Mouse (Mus musculus): ENCODE measurements around the gene Ldhd.

Ldhd gene

DNA sequence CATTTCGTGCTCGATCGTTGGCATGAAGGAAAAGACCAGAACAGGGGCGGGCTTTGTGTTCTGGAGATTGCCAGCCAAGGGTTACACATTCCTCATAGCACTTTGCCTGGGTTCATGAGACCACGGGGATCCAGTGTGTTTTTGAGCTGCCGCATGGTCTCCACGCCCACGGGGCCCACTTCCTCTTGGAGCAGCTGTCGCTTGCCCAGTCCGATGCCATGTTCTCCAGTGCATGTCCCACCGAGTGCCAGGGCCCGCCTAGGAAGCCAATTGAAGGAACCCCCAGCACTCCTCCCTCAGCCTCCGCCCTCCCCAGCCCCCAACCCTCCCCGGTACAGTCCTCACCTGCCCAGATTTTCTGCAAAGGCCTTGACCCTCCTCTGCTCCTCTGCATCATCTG is 3.2 kb downstream of the Ldhd start:
- WGBS: 59% methylated on average over 14 of the region's 14 CpGs

DNA sequence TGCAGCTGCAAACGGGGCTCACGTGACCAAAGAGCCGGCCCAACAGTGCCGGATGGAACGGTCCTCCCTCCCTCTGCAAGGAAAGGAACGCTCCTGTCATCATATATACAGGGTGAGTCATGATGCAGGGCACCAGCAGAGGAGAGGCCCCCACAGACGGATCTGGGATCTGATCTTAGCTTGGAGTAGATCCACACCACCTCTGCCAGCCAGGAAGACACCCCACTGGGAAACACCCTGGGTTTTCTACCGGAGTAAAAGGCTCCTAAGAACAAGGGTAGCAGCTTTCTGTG is 3.7 kb downstream of the Ldhd start:
- WGBS: 18% methylated on average over 8 of the region's 8 CpGs

DNA sequence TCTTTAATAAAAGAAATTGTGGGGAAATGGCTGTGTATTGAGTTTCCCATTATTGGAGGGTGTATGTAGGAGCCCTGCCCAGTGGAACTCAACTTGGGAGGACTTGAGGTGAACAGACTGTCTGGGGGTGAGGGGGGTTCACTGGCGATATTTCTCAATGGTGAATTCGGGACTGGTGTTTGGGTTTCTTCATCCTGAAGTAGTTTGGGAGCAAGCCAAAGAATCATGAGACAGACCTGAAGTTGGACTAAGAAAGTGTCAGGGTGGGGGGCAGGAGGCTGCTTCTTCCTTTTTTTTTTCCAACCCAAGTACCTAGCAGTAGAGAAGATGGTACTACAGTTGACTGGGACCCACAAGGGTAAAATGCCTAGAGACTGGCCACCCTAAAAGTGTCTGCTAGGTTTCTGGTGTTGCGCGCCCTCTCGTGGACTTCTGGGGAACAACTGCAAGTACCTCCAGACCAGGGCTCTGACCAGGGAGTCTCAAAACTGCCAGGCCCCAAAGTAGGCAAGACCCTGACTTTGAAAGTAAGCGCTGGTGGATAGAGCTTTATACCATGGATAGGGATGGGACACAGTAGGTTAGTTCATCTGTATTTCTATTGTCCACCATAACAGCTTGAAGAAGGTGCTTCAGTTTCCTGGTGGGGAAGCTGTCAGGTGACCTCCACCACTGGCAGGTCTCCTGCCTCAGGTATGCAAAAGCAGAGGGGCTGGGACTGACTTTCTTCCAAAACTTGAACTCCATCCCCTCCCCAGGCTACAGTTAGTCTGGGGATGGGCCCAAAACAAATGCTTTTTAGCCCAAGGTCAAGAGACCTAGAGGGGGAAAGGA is 4.3 kb downstream of the Ldhd start:
- WGBS: 19% methylated on average over 6 of the region's 6 CpGs

DNA sequence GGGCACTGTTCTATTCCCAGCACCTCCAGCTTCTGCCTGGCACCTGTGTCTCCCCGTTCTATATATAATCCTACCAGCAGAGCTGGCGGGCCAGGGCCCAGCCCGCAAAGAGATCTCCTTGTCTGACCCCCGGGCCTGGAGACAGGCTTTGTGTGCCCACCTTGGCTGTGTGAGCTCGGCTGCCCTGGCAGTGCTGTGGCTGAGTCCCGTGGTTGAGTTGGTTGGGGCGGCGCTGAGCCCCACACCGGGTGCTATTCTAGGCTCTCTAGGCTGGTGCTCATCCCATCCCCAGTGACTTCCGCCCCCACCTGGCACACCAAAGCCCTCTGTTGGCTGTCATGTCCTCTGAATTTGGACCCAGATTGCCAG is 5.3 kb downstream of the Ldhd start:
- WGBS: 39% methylated on average over 10 of the region's 10 CpGs

DNA sequence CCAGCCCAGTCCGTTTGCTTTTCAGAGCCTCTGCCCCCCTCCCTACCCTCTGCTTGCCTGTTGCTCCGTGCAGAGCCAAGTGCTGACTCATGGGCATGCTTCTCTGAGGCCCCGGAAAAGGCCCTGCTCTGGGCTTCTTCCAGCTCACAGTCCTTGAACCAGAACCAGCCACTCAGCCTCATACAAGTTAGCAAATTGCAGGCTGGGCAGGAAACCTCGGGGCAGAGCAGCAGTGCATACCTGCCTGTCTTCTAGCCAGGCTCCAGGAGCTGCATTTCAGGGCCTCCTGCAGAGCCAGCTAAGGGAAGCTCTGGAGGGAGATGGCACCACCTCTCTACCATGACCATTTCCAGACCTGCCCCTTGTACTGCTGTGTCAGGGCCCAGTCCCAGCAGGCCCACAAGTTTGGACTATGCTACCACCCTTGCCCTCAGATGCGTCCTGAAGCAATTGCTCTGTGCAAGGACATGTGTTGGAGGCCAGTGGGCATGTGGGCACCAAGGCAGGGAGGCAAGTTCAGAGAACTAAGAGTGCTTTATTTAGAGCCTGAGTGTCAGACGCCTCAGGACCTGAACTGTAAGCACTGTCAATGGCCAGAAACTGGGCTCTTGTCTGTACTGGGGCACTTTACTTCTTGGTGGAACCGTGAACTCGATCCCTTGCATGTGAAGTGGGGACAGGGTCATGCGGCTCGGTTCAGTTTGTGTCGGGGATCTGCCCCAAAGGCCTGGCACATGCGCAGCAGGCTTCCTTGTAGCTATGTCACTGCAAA is 5.9 kb downstream of the Ldhd start:
- 45% methylated on average over 12 of the region's 12 CpGs for WGBS

DNA sequence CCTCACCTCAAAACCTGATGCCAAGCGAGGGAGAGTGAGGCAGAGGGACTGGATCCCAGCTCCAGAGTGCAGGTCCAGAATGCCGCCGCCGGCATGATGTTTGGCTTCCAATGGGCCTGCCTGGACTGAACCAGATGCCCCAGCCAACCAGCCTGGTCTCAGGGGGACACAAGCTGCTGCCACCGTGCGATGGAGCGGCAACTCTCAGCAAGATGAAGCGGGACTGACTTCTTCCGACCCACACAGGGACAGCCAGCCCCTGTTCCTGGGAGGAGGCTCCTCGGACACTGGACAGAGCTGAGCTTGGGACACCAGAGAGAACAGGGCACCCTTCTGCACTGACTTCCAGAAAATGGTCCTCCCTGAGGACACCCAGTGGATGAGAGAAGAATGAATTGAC is 7.6 kb downstream of the Ldhd start:
- 78% methylated on average over 10 of the region's 10 CpGs for WGBS

DNA sequence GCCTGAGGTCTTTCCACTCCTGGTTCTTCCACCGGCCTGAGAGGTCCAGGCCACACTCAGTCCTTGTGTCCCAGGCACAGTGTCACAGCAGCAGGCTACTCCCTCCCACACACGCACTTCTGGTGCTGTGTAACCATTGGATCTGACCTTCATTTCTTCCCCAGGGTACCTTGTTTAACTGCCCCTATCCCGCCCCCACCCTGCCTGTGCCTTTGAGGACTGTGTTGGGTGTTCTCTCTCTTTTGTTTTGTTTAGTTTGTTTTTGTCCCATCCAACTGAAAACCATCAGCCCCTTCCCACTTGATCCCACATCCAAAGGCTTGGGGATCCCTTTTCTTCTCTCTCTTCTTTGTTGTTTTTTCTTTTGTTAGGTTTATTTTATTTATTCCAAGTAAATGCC is 8.1 kb downstream of the Ldhd start:
- whole genome bisulfite sequencing: 71% methylated on average over 3 of the region's 3 CpGs

DNA sequence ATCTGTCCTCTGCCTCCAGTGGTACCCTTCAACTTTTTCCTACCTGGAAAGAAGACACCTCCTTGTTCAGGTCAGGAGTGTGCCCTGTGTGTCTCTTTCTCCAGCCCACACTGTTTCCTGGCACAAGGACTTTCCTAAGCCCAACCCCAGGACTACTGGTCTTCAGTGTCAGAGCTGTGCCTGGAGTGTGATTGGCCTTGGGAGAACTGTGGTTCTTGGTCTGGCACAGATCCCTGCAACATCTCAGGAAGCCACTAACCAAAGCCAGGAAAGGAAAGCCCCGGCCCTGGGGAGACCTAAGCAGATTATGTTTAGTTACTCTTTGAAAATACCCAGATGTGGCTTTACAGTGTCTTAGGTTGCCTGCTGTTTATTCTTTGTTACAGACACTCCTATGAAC is 10.2 kb downstream of the Ldhd start:
- WGBS: 43% methylated on average over 1 of the region's 1 CpGs

DNA sequence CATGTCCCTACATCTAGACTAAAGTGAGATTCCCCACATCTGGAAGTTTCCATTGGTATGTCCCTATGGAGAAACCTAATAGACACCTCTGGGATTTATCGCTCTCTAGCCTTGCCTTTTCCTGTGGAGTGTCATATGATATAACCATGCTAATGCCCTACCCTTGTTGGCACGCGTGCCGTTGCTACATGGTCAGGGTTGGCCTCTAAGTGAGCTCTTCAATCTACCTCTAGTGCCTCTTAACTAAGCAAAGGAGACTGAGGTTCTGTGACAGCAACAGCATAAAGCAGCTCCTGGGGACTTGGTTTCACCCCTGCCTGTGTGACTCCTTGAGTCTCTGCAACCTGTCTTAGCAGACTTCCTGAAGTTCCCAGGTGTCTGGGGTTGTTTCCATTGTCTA is 11.9 kb downstream of the Ldhd start:
- WGBS: 96% methylated on average over 4 of the region's 4 CpGs

DNA sequence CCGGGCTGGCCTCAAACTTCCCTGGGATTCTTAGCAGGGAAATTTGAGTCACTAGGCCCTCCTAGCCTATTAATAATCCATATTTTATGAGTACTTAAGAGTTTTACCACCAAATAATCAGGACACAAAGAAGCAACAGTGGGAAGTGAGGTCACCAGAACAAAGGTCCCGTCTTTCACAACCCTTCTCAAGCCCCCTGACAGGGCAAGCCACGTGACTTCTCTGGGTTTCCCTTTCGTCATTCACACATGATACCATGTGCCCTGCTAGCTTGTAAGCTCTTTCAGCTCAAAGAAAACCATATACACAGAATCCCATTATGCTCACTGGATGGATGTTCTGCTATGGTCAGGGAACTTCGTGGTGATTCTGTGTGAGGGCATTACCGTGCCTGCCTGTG is 12.4 kb downstream of the Ldhd start:
- WGBS: 68% methylated on average over 6 of the region's 6 CpGs

DNA sequence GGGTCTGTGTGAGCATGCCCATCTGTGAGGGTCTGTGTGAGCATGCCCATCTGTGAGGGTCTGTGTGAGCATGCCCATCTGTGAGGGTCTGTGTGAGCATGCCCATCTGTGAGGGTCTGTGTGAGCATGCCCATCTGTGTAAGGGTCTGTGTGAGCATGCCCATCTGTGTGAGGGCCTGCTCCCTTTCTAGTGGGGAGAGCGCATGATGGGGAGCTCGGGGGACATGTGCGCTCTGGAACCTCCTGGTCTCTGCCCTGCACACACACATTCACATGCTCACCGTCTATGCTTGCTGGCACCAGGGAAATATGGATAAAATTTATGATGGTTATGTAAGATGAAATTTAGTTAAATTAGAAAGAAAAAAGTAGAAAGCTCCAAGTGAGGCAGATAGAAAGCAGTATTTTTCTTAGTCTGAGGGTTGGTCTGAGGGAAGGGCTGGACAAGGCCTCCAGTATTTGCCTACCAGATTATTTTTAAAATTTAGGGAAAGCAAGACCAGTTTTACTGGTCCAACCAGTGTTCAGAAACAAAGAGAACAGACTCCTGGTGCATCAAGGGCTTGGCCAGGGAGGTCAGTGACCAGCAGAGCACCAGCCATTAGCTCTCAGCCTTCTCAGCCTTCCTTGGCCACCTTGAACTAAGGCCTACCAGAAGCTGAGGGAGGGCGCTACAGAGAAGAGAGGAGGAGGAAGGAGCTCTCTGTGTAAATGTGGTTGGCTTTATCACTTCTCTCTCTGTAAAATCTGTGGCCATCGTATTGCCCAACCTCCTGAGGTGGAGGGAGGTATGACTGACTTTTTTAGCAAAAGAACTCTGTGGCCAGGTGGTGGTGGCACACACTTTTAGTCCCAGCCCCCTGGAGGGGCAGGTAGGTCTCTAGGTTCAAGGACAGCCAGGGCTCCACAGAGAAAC is 15.1 kb downstream of the Ldhd start:
- WGBS: 66% methylated on average over 6 of the region's 6 CpGs

DNA sequence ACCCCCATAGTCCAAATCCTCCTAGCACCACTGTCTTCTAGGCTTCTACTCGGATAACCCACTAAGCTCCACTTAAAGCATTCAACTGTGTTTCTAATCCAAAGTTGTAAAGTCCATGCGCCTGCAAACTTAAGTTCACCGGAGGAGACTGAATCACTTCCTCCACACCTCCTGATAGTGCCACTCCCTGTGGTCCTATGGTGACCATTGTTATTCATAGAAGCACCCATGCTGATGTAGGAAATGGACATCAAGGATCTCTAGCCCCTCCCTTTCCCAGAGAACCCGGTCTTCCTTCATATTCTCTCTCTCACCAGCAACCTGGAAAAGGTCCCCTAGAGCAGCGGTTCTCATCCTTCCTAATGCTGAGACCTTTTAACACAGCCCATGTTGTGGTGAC is 17.0 kb downstream of the Ldhd start:
- 75% methylated on average over 5 of the region's 5 CpGs for WGBS

DNA sequence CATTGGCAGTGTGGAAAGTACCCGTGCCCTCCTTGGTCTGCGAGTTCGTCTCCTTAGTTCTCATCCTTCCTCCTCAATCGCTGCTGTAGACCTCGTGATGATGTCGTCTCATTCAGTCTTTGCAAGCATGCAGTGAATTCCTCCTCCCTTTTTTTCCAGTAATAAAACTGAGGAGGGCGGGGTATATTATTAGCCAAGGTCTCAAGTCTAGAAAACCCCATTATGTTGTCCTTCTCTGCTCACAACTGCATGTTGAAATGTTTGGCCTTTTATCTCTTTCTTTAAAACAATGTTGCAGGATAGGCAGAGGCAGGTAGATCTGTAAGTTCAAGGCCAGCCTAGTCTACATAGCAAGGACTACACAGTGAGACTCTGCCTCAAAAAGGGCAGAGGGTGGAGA is 22.8 kb downstream of the Ldhd start:
- 92% methylated on average over 7 of the region's 7 CpGs for WGBS

DNA sequence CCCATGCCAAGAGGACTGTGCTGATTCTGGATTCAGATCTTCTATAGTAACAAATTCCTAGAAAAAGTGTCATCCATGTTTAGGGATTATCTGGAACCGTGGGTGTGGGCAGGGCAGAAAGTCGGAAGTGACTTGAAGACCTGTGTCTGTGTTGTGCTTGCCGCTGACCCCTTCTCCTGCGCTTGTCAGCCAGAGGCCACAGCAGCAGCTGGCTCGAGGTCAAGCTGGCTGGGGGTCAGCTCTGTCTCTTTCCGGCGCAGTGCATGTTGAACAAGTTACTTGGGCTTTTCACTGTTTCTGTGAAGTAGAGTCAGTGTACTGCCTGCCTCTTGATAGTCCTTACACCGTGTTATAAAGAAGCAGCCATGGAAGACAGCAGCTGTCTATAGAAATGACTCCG is 23.2 kb downstream of the Ldhd start:
- WGBS: 75% methylated on average over 9 of the region's 9 CpGs

DNA sequence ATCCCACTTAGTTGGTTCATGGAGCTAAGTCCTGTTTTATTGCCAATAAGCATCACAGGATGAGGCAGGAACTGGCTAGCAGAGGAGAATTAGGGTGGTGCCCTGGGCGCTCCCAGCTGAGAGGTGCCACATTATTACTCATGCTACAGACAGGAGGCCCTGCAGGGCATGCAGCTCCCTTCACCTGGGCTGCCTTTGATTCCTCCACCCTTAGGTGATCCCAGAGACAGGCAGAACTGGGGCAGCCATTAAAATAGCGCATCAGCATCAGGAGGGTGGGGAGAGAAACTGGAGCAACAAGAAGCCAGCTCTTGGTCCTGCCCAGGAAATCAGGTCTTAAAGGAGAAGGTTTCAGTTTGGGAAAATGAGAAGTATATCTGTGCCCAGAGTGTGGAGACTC is 25.2 kb downstream of the Ldhd start:
- WGBS: 85% methylated on average over 2 of the region's 2 CpGs

DNA sequence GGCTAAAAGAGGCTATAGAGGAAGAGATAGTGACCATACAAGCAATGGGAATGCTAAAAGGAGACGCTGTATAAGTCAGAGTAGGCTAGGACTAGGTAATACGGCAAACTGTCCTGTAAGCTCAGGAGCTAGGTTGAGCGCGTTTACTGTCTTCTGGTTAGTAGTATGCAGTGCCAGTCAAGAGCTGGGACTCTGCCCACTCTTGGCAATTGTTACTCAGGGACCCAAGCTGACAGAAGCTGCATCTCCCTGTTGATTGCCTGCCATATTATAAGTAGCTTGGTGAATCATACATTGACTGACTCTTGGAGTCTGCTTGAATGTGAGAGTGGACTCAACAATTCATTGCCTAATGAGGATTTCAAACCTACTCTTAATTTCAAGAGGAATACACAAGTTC is 28.1 kb downstream of the Ldhd start:
- WGBS: 63% methylated on average over 4 of the region's 4 CpGs

DNA sequence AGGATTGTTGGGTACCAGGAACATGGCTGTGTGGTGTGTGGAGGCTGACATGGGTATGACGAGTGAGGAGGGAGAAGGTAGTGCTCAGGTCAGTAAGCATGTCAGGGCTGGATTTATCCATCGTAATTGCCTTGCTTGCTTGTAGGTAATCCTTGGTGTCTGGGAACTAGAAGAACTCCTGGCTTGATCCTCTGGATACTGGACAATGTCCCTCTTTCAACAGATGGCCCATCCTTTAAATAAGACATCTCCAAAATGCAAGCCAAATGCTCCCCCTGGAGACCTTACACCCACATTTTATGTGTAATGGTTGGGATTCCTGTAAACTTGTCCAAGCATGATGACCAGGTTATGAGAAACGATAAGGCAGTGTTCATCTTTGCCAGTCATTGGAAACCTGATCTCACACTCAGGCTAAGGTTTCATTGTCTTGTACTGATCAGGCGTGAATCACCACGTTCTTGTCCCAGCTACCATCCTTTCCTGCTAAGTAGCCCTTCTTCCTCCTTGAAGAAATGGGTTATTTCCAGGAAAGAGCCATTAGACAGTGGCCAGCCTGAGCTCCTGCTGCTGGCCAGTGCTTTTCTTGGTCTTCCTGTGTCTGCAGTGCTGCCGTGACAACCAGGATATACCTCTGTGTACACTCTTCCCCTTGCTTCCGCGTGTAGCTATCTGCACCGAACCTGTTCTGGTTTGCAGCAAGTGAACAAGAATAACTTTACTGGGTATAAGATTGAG is 30.3 kb downstream of the Ldhd start:
- WGBS: 64% methylated on average over 9 of the region's 9 CpGs

DNA sequence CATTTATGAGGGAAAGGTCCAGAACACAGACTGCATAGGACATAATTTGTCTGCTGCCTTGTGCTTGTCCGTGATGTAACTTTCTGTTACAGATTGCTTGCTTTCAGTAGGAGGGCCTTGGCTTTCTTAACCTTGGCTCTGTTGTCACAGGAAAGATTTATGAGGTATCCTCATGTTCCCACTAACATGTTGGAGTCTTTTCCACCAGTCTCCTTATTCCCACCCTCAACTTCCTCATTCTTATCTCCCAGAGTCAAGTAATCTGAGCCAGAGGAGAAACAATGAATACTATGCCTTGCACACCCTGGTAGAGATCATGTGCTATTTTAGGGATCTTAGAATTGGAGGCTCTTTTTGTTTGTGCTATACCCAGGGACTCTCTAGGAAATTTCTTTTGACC is 32.9 kb downstream of the Ldhd start:
- WGBS: 29% methylated on average over 1 of the region's 1 CpGs

DNA sequence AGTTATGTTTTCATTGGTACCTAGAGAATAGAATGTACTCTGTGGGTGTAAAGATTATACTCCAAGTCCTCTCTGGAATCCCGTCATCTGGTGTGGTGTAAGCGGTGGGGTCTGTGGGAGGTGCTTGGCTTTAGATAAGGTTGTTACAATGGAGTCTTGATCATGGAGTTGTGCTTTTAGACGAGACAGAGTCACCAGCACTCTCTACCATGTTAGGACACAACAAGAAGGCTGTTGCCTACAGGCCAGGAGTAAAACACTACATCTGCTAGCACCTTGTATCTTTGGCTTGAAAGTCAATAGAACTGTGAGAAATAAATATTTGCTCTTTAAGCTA is 33.7 kb downstream of the Ldhd start:
- WGBS: 31% methylated on average over 3 of the region's 3 CpGs

DNA sequence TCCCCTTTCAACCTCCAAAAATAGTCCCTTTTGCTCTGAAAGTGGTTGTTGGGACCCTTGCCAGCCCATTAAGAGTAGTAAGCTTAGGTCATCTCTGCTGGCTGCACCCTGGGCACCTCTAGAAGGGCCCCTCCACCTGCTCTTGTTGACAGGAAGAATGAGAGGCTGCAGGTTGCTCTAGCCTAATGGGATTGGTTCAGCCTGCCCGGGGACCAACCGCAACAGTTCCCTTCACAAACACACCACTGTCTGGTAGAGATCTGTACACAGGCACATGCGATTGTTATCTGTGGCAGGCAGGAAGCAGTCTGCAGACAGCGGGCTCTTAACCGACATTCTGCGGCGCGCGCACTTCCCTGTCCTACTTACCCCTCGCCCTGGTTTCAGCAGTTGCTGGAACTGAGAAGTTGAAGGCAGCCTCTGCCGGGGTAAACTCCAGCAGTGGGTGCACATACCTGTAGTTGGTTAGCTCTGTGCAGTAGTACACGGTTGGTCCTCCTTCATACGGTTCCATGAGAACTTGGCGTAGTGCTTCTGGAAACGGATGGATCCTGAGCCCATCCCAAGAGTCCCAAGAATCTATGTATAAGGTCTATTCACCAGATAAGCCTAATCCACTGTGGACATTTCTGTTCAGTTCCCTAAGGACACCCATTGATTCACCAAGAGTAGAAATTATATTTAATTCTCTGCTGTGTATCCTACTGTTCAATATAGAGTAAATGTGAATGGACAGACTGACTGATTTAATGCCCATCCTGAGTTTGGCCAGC is 34.3 kb downstream of the Ldhd start:
- WGBS: 50% methylated on average over 15 of the region's 15 CpGs

DNA sequence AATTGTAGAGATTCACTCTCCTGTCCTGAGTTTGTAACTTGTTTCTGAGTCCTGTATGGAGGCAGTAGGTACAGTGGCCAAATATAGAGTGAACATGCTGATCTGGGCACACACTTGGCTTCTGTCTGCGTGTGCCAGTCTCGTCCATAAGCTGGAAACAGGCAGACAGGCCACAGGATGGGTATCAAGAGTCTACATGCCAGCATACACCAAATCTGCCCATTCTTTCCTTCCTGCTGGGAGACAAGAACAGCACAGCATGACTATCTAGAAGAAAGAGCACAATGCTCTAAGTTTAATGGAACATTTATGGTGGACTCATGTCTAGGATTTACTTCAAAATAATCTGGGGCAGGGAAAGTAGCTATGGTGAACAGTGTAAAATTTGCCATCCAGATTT is 35.2 kb downstream of the Ldhd start:
- WGBS: 33% methylated on average over 2 of the region's 2 CpGs

Data from cerebral cortex, adult 2 months (tissue).